Mouse (Mus musculus) embryonic facial prominence, embryonic 10.5 days (tissue): ENCODE results near the gene Gtpbp8. TPM values are rescaled to one million over a fixed set of nuclear protein-coding genes. Genes with fewer than 3 reads are reported as not detected.

Experiments used
- DNase-seq: peaks from one replicate; pipeline ENCODE4 v3.0.0-alpha.2; 2017; ENCODE audit warnings: low spot score
- H3K27ac ChIP-seq: fragments of 300-500 bp; sonication (generic); replicated peaks from 2 replicates; pipeline ENCODE4 v1.5.1; 2016; ENCODE audit warnings: mild to moderate bottlenecking
- H3K27me3 ChIP-seq: fragments of 300-500 bp; sonication (generic); replicated peaks from 2 replicates; pipeline ENCODE4 v1.6.1; 2016; ENCODE audit warnings: low read depth, mild to moderate bottlenecking; ENCODE audit not compliant: poor library complexity, severe bottlenecking
- H3K36me3 ChIP-seq: fragments of 300-500 bp; sonication (generic); replicated peaks from 2 replicates; pipeline ENCODE4 v1.6.1; 2016; ENCODE audit warnings: mild to moderate bottlenecking, moderate library complexity
- H3K4me1 ChIP-seq: fragments of 300-500 bp; sonication (generic); 2 replicates; pipeline ENCODE4 v1.6.1; 2016
- H3K4me3 ChIP-seq: fragments of 300-500 bp; sonication (generic); 2 replicates; pipeline ENCODE4 v1.5.1; 2016; ENCODE audit warnings: mild to moderate bottlenecking, moderate library complexity
- H3K9me3 ChIP-seq: fragments of 300-500 bp; sonication (generic); 2 replicates; pipeline ENCODE4 v1.6.1; 2016; ENCODE audit warnings: mild to moderate bottlenecking
- WGBS: fragments of 180-500 bp; shearing (Covaris S2); methylation state at CpG from one replicate; pipeline ENCODE4 v1.1.7; 2016; 5-methylcytosine and 5-hydroxymethylcytosine counted together
- polyA plus RNA-seq: library from polyadenylated mRNA; unstranded; fragments of >200 nt; fragmentation: Nextera tagmentation; extraction: Ambion mirVana; gene quantifications from 2 replicates; pipeline ENCODE4 v1.2.1, GENCODE M21; 2016

Gtpbp8 gene
- polyA plus RNA-seq, 1 experiment from 2014 or later: 24.8 TPM

- Histone ChIP-seq H3K36me3 (no peaks in the 10 kb centered on the region), H3K27ac (no peak within 1 kb of the TSS), H3K4me1 (no peaks in the 10 kb centered on the region), H3K27me3 (no peaks in the 10 kb centered on the region), H3K9me3 (no peaks in the 10 kb centered on the region), H3K4me3 (no peak within 1 kb of the TSS)
- WGBS: 83% methylated on average over 22 of the region's 22 CpGs
- no peak for DNase-seq
These were observed 19.6 kb upstream of the Gtpbp8 start, which contains the start of gene Cd200r1 for GRCm38 (mm10) chr16:44765555-44766319. Cd200r1 (plus strand) TSS chr16:44765736.

GRCm38 (mm10) chr16:44761811-44762210 is 15.6 kb upstream of the Gtpbp8 start:
- Histone ChIP-seq H3K4me1 (no peaks in the 10 kb centered on the region), H3K27ac (no peak overlapping the region), H3K9me3 (no peaks in the 10 kb centered on the region), H3K4me3 (no peak overlapping the region), H3K27me3 (no peaks in the 10 kb centered on the region), H3K36me3 (no peaks in the 10 kb centered on the region)
- WGBS: 79% methylated on average over 1 of the region's 1 CpGs
- no peak for DNase-seq

GRCm38 (mm10) chr16:44757700-44758099 is 11.5 kb upstream of the Gtpbp8 start:
- Histone ChIP-seq H3K27ac (no peak overlapping the region), H3K9me3 (no peaks in the 10 kb centered on the region), H3K4me3 (no peak overlapping the region), H3K4me1 (no peaks in the 10 kb centered on the region), H3K36me3 (no peaks in the 10 kb centered on the region), H3K27me3 (no peaks in the 10 kb centered on the region)
- WGBS: 93% methylated on average over 8 of the region's 8 CpGs
- DNase-seq: no peak

- peaks cover 3% of the 10 kb centered on the region; the same call in 1 of the 2 replicates for H3K36me3 ChIP-seq
- 63% methylated on average over 3 of the region's 3 CpGs for WGBS
- H3K27ac ChIP-seq: no peak overlapping the region
- H3K27me3 ChIP-seq: no peaks in the 10 kb centered on the region
- no peaks in the 10 kb centered on the region for H3K9me3 ChIP-seq
- no peak for DNase-seq
- H3K4me1 ChIP-seq: peaks cover 18% of the 10 kb centered on the region
- H3K4me3 ChIP-seq: no peak overlapping the region
These were observed 1.8 kb upstream of the Gtpbp8 start for GRCm38 (mm10) chr16:44748007-44748406.

- Histone ChIP-seq H3K4me1 (peaks cover 18% of the 10 kb centered on the region), H3K4me3 (peak overlapping the region; percentile 90), H3K36me3 (peaks cover 22% of the 10 kb centered on the region), H3K27ac (peak overlapping the region; percentile 96), H3K9me3 (no peaks in the 10 kb centered on the region), H3K27me3 (no peaks in the 10 kb centered on the region)
- WGBS: 9% methylated on average over 14 of the region's 14 CpGs
- no peak for DNase-seq
These were observed 695 bp downstream of the Gtpbp8 start for GRCm38 (mm10) chr16:44745471-44745865.

GRCm38 (mm10) chr16:44742753-44743152 is 3.4 kb downstream of the Gtpbp8 start:
- H3K4me1 ChIP-seq: peaks cover 18% of the 10 kb centered on the region
- H3K9me3 ChIP-seq: no peaks in the 10 kb centered on the region
- H3K4me3 ChIP-seq: no peak overlapping the region
- H3K36me3 ChIP-seq: peaks cover 49% of the 10 kb centered on the region
- WGBS: 92% methylated on average over 1 of the region's 1 CpGs
- no peak overlapping the region for H3K27ac ChIP-seq
- H3K27me3 ChIP-seq: no peaks in the 10 kb centered on the region
- DNase-seq: no peak

GRCm38 (mm10) chr16:44736118-44736517 is 10.0 kb downstream of the Gtpbp8 start:
- DNase-seq: no peak
- 90% methylated on average over 4 of the region's 4 CpGs for WGBS
- H3K36me3 ChIP-seq: peaks cover 97% of the 10 kb centered on the region
- no peaks in the 10 kb centered on the region for H3K9me3 ChIP-seq
- H3K4me3 ChIP-seq: no peak overlapping the region
- H3K27me3 ChIP-seq: no peaks in the 10 kb centered on the region
- H3K27ac ChIP-seq: no peak overlapping the region
- H3K4me1 ChIP-seq: no peaks in the 10 kb centered on the region

- WGBS: 87% methylated on average over 5 of the region's 5 CpGs
- no peak for DNase-seq
- Histone ChIP-seq H3K4me3 (no peak overlapping the region), H3K9me3 (no peaks in the 10 kb centered on the region), H3K4me1 (no peaks in the 10 kb centered on the region), H3K36me3 (peaks cover 98% of the 10 kb centered on the region), H3K27me3 (no peaks in the 10 kb centered on the region), H3K27ac (no peak overlapping the region)
These were observed 10.5 kb downstream of the Gtpbp8 start for GRCm38 (mm10) chr16:44735676-44736075.

GRCm38 (mm10) chr16:44734059-44734458 is 12.1 kb downstream of the Gtpbp8 start:
- Histone ChIP-seq H3K27ac (no peak overlapping the region), H3K4me1 (no peaks in the 10 kb centered on the region), H3K36me3 (peaks cover 99% of the 10 kb centered on the region), H3K9me3 (no peaks in the 10 kb centered on the region), H3K4me3 (no peak overlapping the region), H3K27me3 (no peaks in the 10 kb centered on the region)
- WGBS: 90% methylated on average over 3 of the region's 3 CpGs
- no peak for DNase-seq

- Histone ChIP-seq H3K4me1 (peaks cover 21% of the 10 kb centered on the region), H3K9me3 (no peaks in the 10 kb centered on the region), H3K4me3 (no peak overlapping the region), H3K27me3 (no peaks in the 10 kb centered on the region), H3K36me3 (peaks cover 58% of the 10 kb centered on the region), H3K27ac (no peak overlapping the region)
- DNase-seq: no peak
- 97% methylated on average over 3 of the region's 3 CpGs for WGBS
These were observed 18.6 kb downstream of the Gtpbp8 start for GRCm38 (mm10) chr16:44727525-44727924.

GRCm38 (mm10) chr16:44725286-44726223 is 20.6 kb downstream of the Gtpbp8 start:
- WGBS: 51% methylated on average over 14 of the region's 14 CpGs
- Histone ChIP-seq H3K36me3 (peaks cover 39% of the 10 kb centered on the region), H3K4me3 (peak overlapping the region; percentile 74), H3K9me3 (no peaks in the 10 kb centered on the region), H3K27ac (peak overlapping the region; percentile 96; the same call in 1 of the 2 replicates), H3K27me3 (no peaks in the 10 kb centered on the region), H3K4me1 (peaks cover 21% of the 10 kb centered on the region)
- DNase-seq: peak; percentile 66

- peak overlapping the region; percentile 96 for H3K27ac ChIP-seq
- peak overlapping the region; percentile 74 for H3K4me3 ChIP-seq
- peak; percentile 79 for DNase-seq
- H3K36me3 ChIP-seq: peaks cover 39% of the 10 kb centered on the region
- peaks cover 21% of the 10 kb centered on the region for H3K4me1 ChIP-seq
- H3K9me3 ChIP-seq: no peaks in the 10 kb centered on the region
- WGBS: under 1% methylated on average over 14 of the region's 14 CpGs
- H3K27me3 ChIP-seq: no peaks in the 10 kb centered on the region
These were observed 21.3 kb downstream of the Gtpbp8 start for GRCm38 (mm10) chr16:44724847-44725246.
